Mouse (Mus musculus): ENCODE data around the gene Dusp10.

- TF ChIP-seq ZC3H11A (IDR thresholded peaks at IDR 0.05; ENCODE audit: borderline replicate concordance, low read depth, low read length) = no peak
- TF ChIP-seq HCFC1 (IDR thresholded peaks at IDR 0.05; ENCODE audit: borderline replicate concordance, insufficient read depth, low read length) = no peak
Measured at GRCm38 (mm10) chr1:184059814-184060213, 46.7 kb downstream of the Dusp10 start.
